Mouse (Mus musculus): Measurements from ENCODE around the gene Spice1. TPM values are rescaled to one million over a fixed set of nuclear protein-coding genes. Genes with fewer than 3 reads are reported as not detected.

The Spice1 gene
- polyA plus RNA-seq, 1 experiment = 13.4 TPM

GRCm38 (mm10) chr16:44435481-44435880 is 88.6 kb downstream of the Spice1 start:
- Histone ChIP-seq H3K4me1 (replicated peaks; ENCODE audit: control insufficient read depth, insufficient read depth, low read length) (no peaks in the 10 kb centered on the region), H3K27ac (ENCODE audit: control insufficient read depth, insufficient read depth, low read length) (no peak overlapping the region), H3K36me3 (ENCODE audit: control insufficient read depth, insufficient read depth, low read length) (no peaks in the 10 kb centered on the region), H3K27me3 (ENCODE audit: control insufficient read depth, insufficient read depth, low read length) (no peaks in the 10 kb centered on the region), H3K4me3 (ENCODE audit: control insufficient read depth, insufficient read depth, low read length) (no peak overlapping the region)
- TF ChIP-seq POLR2A (IDR thresholded peaks at IDR 0.05; ENCODE audit: control insufficient read depth, extremely low read depth, insufficient read depth, low read length, poor library complexity) (no peak), CTCF (IDR thresholded peaks at IDR 0.05; ENCODE audit: borderline replicate concordance, control insufficient read depth, extremely low read depth, insufficient read depth, low read length, poor library complexity) (no peak)
- 78% methylated on average over 4 of the region's 4 CpGs for WGBS
- no peak for DNase-seq

Other genes with a start within 250 kb of the Spice1 start
- gene Atp6v1a, start 207.4 kb upstream of the Spice1 start, polyA plus RNA-seq (2012; rRNA removed) = 17.2 and 18.4 TPM in 2 replicates
- 8.7 and 12.9 TPM in 2 replicates for gene Naa50, start 207.3 kb upstream of the Spice1 start, polyA plus RNA-seq (2012; rRNA removed)
- gene Usf3, start 173.9 kb upstream of the Spice1 start, polyA plus RNA-seq (2012; rRNA removed) = 12.7 and 13.6 TPM in 2 replicates
- 8.8 and 9.9 TPM in 2 replicates for gene Sidt1, start 13.9 kb upstream of the Spice1 start, polyA plus RNA-seq (2012; rRNA removed)
- 0.12 TPM in 1 of 2 replicates, not detected in the other for gene Cfap44, start 47.7 kb downstream of the Spice1 start, polyA plus RNA-seq (2012; rRNA removed)
- 13.1 and 14.6 TPM in 2 replicates for gene Boc, start 211.8 kb downstream of the Spice1 start, polyA plus RNA-seq (2012; rRNA removed)

All from thymus, adult 2 months (tissue).